Mouse (Mus musculus) heart, adult 2 months (tissue): ENCODE results near the gene Tpm1.

Experiments
- CTCF ChIP-seq: fragments of 200-600 bp; IDR thresholded peaks from 2 replicates; pipeline ENCODE4 v1.8.1; 2022; ENCODE audit warnings: antibody characterized with exemption, mild to moderate bottlenecking, moderate library complexity
- EP300 ChIP-seq: fragments of 200-500 bp; IDR thresholded peaks from 2 replicates; pipeline ENCODE4 v1.6.1; 2011; ENCODE audit warnings: low read depth, low read length, control low read depth; ENCODE audit not compliant: insufficient read depth
- POLR2A ChIP-seq: fragments of 200-500 bp; IDR thresholded peaks from 2 replicates; pipeline ENCODE4 v1.6.1; 2011; ENCODE audit warnings: mild to moderate bottlenecking, low read depth, low read length, control low read depth; ENCODE audit not compliant: insufficient read depth

DNA sequence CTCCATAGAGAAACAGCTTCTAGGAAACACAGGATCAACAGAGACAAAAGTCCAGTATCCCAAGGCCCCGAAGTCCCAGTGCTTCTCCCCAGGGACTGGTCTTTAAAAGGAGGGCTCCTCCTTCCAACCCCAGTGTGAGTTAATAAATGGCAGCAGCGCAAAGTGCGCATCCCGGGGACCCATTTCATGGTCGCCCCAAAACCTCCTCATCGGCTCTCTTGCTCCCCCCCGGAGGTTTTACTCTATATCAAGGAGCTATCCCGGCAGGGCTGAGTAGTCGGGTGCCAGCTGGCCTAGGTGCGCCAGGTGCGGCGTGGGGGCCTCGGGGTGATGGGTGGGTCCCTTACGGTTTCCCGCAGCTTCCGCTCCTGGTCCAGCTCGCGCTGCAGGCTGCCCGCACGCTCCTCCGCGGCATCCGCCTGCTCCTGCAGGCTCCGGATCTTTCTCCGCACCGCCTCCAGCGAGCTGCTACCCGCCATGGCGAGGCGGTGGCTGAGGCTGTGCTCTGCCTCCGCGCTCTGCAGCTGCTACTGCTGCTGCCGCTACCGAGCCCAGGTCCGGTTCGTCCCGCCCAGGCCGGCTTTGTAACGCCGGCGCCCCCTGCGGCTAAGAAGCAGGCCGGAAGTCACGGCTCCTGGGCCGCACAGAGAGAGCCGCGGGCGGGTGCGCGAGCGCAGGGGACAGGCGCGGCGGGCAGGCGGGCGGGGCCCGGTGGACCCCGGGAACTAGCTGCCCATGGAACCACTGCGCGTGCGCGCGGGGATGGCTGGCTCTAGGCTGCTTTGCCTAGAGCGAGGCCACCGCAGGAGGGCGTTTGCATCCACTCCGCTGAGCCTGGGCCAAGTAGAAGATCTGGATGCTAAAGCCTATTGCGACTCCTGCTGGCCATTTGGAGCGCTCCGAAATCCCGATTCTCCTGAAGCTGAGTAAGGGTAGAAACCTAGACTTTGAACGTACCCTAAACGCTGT lies 5.7 kb downstream of the Tpm1 start:
- TF ChIP-seq CTCF (peak; percentile 88), POLR2A (peak; percentile 70), EP300 (peak; percentile 95)
